Mouse (Mus musculus) frontal cortex, postnatal 14 days (tissue): ENCODE data around the gene Hs3st3a1.

Experiments used
- DNase-seq, 2 experiments: peaks; one replicate each; pipeline ENCODE4 v3.0.0; 2022; ENCODE audit warnings: low spot score in 2 of 2

The Hs3st3a1 gene

GRCm38 (mm10) chr11:64489587-64490433 lies 54.7 kb downstream of the Hs3st3a1 start:
- no peak for DNase-seq

- no peak for DNase-seq
Measured at GRCm38 (mm10) chr11:64494448-64494847, 59.3 kb downstream of the Hs3st3a1 start.

- no peak for DNase-seq
Measured at GRCm38 (mm10) chr11:64495935-64496334, 60.8 kb downstream of the Hs3st3a1 start.

- DNase-seq, result no peak
Measured at GRCm38 (mm10) chr11:64496677-64497076, 61.5 kb downstream of the Hs3st3a1 start.

GRCm38 (mm10) chr11:64500536-64501112 lies 65.5 kb downstream of the Hs3st3a1 start:
- DNase-seq, result peak in 1 of 2 experiments; percentile 10

- DNase-seq, result no peak
Measured at GRCm38 (mm10) chr11:64503040-64503439, 67.9 kb downstream of the Hs3st3a1 start.

- no peak for DNase-seq
Measured at GRCm38 (mm10) chr11:64505924-64506323, 70.8 kb downstream of the Hs3st3a1 start.

GRCm38 (mm10) chr11:64507024-64507423 lies 71.9 kb downstream of the Hs3st3a1 start:
- no peak for DNase-seq

- no peak for DNase-seq
Measured at GRCm38 (mm10) chr11:64509106-64509505, 74.0 kb downstream of the Hs3st3a1 start.

GRCm38 (mm10) chr11:64512301-64512700 lies 77.2 kb downstream of the Hs3st3a1 start:
- DNase-seq, result no peak

- no peak for DNase-seq
Measured at GRCm38 (mm10) chr11:64513419-64513818, 78.3 kb downstream of the Hs3st3a1 start.

GRCm38 (mm10) chr11:64516712-64517589 lies 81.8 kb downstream of the Hs3st3a1 start:
- no peak for DNase-seq

- no peak for DNase-seq
Measured at GRCm38 (mm10) chr11:64518146-64518841, 83.2 kb downstream of the Hs3st3a1 start.

- no peak for DNase-seq
Measured at GRCm38 (mm10) chr11:64523993-64524570, 89.0 kb downstream of the Hs3st3a1 start.

- DNase-seq, result no peak
Measured at GRCm38 (mm10) chr11:64537230-64537629, 102.1 kb downstream of the Hs3st3a1 start.

GRCm38 (mm10) chr11:64541866-64542265 lies 106.7 kb downstream of the Hs3st3a1 start:
- no peak for DNase-seq

- DNase-seq, result no peak
Measured at GRCm38 (mm10) chr11:64542335-64542734, 107.2 kb downstream of the Hs3st3a1 start.

- DNase-seq, result no peak
Measured at GRCm38 (mm10) chr11:64543181-64543641, 108.1 kb downstream of the Hs3st3a1 start.

GRCm38 (mm10) chr11:64544236-64544635 lies 109.1 kb downstream of the Hs3st3a1 start:
- no peak for DNase-seq

GRCm38 (mm10) chr11:64549380-64549779 lies 114.2 kb downstream of the Hs3st3a1 start:
- no peak for DNase-seq

- DNase-seq, result no peak
Measured at GRCm38 (mm10) chr11:64549955-64550354, 114.8 kb downstream of the Hs3st3a1 start.
